Mouse (Mus musculus) heart, postnatal 0 days (tissue): ENCODE measurements around the gene Misp. TPM values are rescaled to one million over a fixed set of nuclear protein-coding genes. Genes with fewer than 3 reads are reported as not detected.
A peak's percentile ranks its signal among the peaks of the same experiment; 100 is the strongest.

ENCODE experiments used
- ATAC-seq: fragments of 200-750 bp; cut with Nextera tagmentation; 2 replicates; pipeline ENCODE4 v1.8.0; 2017; ENCODE audit warnings: low read depth, moderate number of reproducible peaks, moderate library complexity; ENCODE audit not compliant: insufficient read depth
- DNase-seq: peaks from one replicate; pipeline ENCODE4 v3.0.0-alpha.2; 2016; ENCODE audit warnings: low spot score
- H3K27ac ChIP-seq: fragments of 300-500 bp; sonication (generic); 2 replicates; pipeline ENCODE4 v1.5.1; 2014; ENCODE audit warnings: low read depth, mild to moderate bottlenecking
- H3K27me3 ChIP-seq: fragments of 300-500 bp; sonication (generic); 2 replicates; pipeline ENCODE4 v1.6.1; 2014; ENCODE audit warnings: low read length, mixed read lengths; ENCODE audit not compliant: control insufficient read depth, insufficient read depth
- H3K36me3 ChIP-seq: fragments of 300-500 bp; sonication (generic); replicated peaks from 2 replicates; pipeline ENCODE4 v1.6.1; 2014; ENCODE audit warnings: low read length, mixed read lengths; ENCODE audit not compliant: control insufficient read depth, insufficient read depth
- H3K4me1 ChIP-seq: fragments of 300-500 bp; sonication (generic); 2 replicates; pipeline ENCODE4 v1.6.1; 2014; ENCODE audit warnings: antibody characterized with exemption; ENCODE audit not compliant: control insufficient read depth, insufficient read depth
- H3K4me2 ChIP-seq: fragments of 300-500 bp; sonication (generic); 2 replicates; pipeline ENCODE4 v1.6.1; 2014; ENCODE audit warnings: low read depth, mild to moderate bottlenecking, low read length, moderate library complexity
- H3K4me3 ChIP-seq: fragments of 300-500 bp; sonication (generic); 2 replicates; pipeline ENCODE4 v1.5.1; 2014; ENCODE audit warnings: low read depth, low read length
- H3K9ac ChIP-seq: fragments of 300-500 bp; sonication (generic); replicated peaks from 2 replicates; pipeline ENCODE4 v1.6.1; 2014; ENCODE audit warnings: low read depth, low read length, mixed read lengths
- H3K9me3 ChIP-seq: fragments of 300-500 bp; sonication (generic); replicated peaks from 2 replicates; pipeline ENCODE4 v1.6.1; 2016; ENCODE audit warnings: low read length; ENCODE audit not compliant: control insufficient read depth
- CTCF ChIP-seq: IDR thresholded peaks from 2 replicates; pipeline ENCODE4 v1.5.1; 2016; ENCODE audit warnings: antibody characterized with exemption, control low read depth, low read depth
- EP300 ChIP-seq: IDR thresholded peaks from 2 replicates; pipeline ENCODE4 v1.6.1; 2016; ENCODE audit warnings: antibody characterized with exemption, low read depth
- WGBS: fragments of 180-500 bp; shearing (Covaris S2); extraction: QIAGEN DNeasy Blood & Tissue Kit; methylation state at CpG from one replicate; pipeline ENCODE4 v1.1.7; 2014; 5-methylcytosine and 5-hydroxymethylcytosine counted together
- polyA plus RNA-seq: library from polyadenylated mRNA; unstranded; fragments of >200 nt; fragmentation: Nextera tagmentation; extraction: Ambion mirVana; gene quantifications from 2 replicates; pipeline ENCODE4 v1.2.1, GENCODE M21; 2015
- total RNA-seq: library from RNA; depleted of rRNA; stranded (reverse); fragments of >200 nt; gene quantifications from 2 replicates; pipeline ENCODE4 v1.2.3, GENCODE M21; 2014; ENCODE audit warnings: low replicate concordance

The Misp gene
- total and polyA plus RNA-seq, 2 experiments from 2014 or later: 0.08 TPM; not detected in 1

- no peak overlapping the region for H3K4me3 ChIP-seq
- 0 out of 2 replicates have a peak, but pooled peaks cover 4% of the 10 kb centered on the region for H3K4me1 ChIP-seq
- no peaks in the 10 kb centered on the region for H3K27me3 ChIP-seq
- H3K9me3 ChIP-seq: no peaks in the 10 kb centered on the region
- H3K4me2 ChIP-seq: no peak overlapping the region
- WGBS: 14% methylated on average over 9 of the region's 9 CpGs
- no peak overlapping the region for H3K9ac ChIP-seq
- DNase-seq (peak; percentile 68), ATAC-seq (peak; percentile 54; the same call in 1 of the 2 replicates)
- no peak overlapping the region for H3K27ac ChIP-seq
- TF ChIP-seq EP300 (no peak), CTCF (peak; percentile 92)
- H3K36me3 ChIP-seq: no peaks in the 10 kb centered on the region
Observed at GRCm38 (mm10) chr10:79834769-79835398, 14.1 kb downstream of the Misp start.

GRCm38 (mm10) chr10:79836918-79837317 lies 16.1 kb downstream of the Misp start:
- H3K4me1 ChIP-seq: 0 out of 2 replicates have a peak, but pooled peaks cover 4% of the 10 kb centered on the region
- no peak overlapping the region for H3K27ac ChIP-seq
- TF ChIP-seq CTCF (no peak), EP300 (no peak)
- H3K27me3 ChIP-seq: no peaks in the 10 kb centered on the region
- H3K9ac ChIP-seq: no peak overlapping the region
- no peak overlapping the region for H3K4me3 ChIP-seq
- DNase-seq: no peak
- H3K4me2 ChIP-seq: no peak overlapping the region
- 96% methylated on average over 3 of the region's 3 CpGs for WGBS
- no peaks in the 10 kb centered on the region for H3K9me3 ChIP-seq
- ATAC-seq: no peak
- H3K36me3 ChIP-seq: no peaks in the 10 kb centered on the region

- H3K4me3 ChIP-seq: no peak overlapping the region
- DNase-seq (no peak), ATAC-seq (no peak)
- H3K9ac ChIP-seq: no peak overlapping the region
- H3K27me3 ChIP-seq: no peaks in the 10 kb centered on the region
- no peaks in the 10 kb centered on the region for H3K9me3 ChIP-seq
- 0 out of 2 replicates have a peak, but pooled peaks cover 6% of the 10 kb centered on the region for H3K4me1 ChIP-seq
- no peak overlapping the region for H3K4me2 ChIP-seq
- TF ChIP-seq EP300: no peak
- TF ChIP-seq CTCF: no peak
- no peak overlapping the region for H3K27ac ChIP-seq
- WGBS: 51% methylated on average over 2 of the region's 2 CpGs
- H3K36me3 ChIP-seq: no peaks in the 10 kb centered on the region
Observed at GRCm38 (mm10) chr10:79838151-79838550, 17.4 kb downstream of the Misp start.

GRCm38 (mm10) chr10:79840091-79840490 lies 19.3 kb downstream of the Misp start:
- Histone ChIP-seq H3K9me3 (no peaks in the 10 kb centered on the region), H3K27ac (peak overlapping the region; percentile 85), H3K4me3 (no peak overlapping the region), H3K27me3 (no peaks in the 10 kb centered on the region), H3K9ac (no peak overlapping the region), H3K4me2 (peak overlapping the region; percentile 68; the same call in 1 of the 2 replicates), H3K36me3 (no peaks in the 10 kb centered on the region), H3K4me1 (0 out of 2 replicates have a peak, but pooled peaks cover 5% of the 10 kb centered on the region)
- no peak for TF ChIP-seq CTCF
- TF ChIP-seq EP300: no peak
- WGBS: 83% methylated on average over 3 of the region's 3 CpGs
- ATAC-seq (no peak), DNase-seq (no peak)

- TF ChIP-seq CTCF: peak; percentile 30
- peak; percentile 79 for TF ChIP-seq EP300
- H3K4me2 ChIP-seq: peak overlapping the region; percentile 68
- H3K27ac ChIP-seq: peak overlapping the region; percentile 85
- no peaks in the 10 kb centered on the region for H3K9me3 ChIP-seq
- H3K4me3 ChIP-seq: peak overlapping the region; percentile 46
- WGBS: 1% methylated on average over 24 of the region's 24 CpGs
- 0 out of 2 replicates have a peak, but pooled peaks cover 4% of the 10 kb centered on the region for H3K4me1 ChIP-seq
- H3K36me3 ChIP-seq: no peaks in the 10 kb centered on the region
- no peaks in the 10 kb centered on the region for H3K27me3 ChIP-seq
- ATAC-seq: peak; percentile 88
- DNase-seq: peak; percentile 88
- peak overlapping the region; percentile 56 for H3K9ac ChIP-seq
Observed at GRCm38 (mm10) chr10:79840644-79841551, 20.1 kb downstream of the Misp start.
